Mouse (Mus musculus) olfactory bulb, adult 2 months (tissue): ENCODE data around the gene Fhit.

Experiments used
- CTCF ChIP-seq: fragments of 200-500 bp; IDR thresholded peaks from 2 replicates; pipeline ENCODE4 v1.5.1; 2012; ENCODE audit warnings: low read depth, mild to moderate bottlenecking, low read length, moderate library complexity; ENCODE audit not compliant: insufficient read depth
- POLR2A ChIP-seq: fragments of 200-500 bp; IDR thresholded peaks from 2 replicates; pipeline ENCODE4 v1.6.1; 2012; ENCODE audit warnings: mild to moderate bottlenecking, low read depth, low read length, moderate library complexity; ENCODE audit not compliant: insufficient read depth

DNA sequence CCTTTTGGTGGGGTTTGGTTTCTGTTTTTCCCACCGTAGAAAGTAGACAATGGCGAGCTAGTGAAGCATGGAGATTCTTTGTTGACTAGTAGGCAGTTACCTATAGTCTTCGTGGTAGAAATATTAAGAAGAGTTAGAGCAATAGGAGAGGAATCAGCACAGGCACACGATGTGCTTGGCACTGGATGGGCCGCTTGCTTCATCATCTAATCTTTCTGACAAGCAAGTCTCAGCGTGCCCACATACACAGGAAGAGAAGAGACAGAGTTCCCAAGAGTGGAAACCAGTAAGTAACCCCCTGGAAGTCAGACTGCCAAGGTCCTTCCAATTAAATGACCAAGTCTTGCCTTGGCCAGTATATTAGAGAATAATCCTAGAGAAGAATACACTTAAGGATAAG lies 797.6 kb downstream of the Fhit start:
- TF ChIP-seq CTCF (no peak), POLR2A (no peak)
